ENCODE assay signal across 21 mouse cellular contexts in genomic region chr14:119815616-119816015, GRCm38 (mm10).
"Had no signal": no experiment of that assay in that cellular context is flagged by ENCODE, and none has a peak within 500 bp of the region (broad histone marks: within the 10 kb centered on the region; RNA-seq: fewer than 3 reads in every experiment).

No protein-coding gene starts in this region.

- H3K36me3 ChIP-seq: limb, embryonic 12.5 days; limb, embryonic 15.5 days; liver, embryonic 13.5 days; midbrain, embryonic 12.5 days; midbrain, embryonic 15.5 days; neural tube, embryonic 12.5 days; neural tube, embryonic 15.5 days; stomach, embryonic 15.5 days had no signal

- H3K9me3 ChIP-seq: limb, embryonic 12.5 days; limb, embryonic 15.5 days; liver, embryonic 13.5 days; midbrain, embryonic 12.5 days; midbrain, embryonic 15.5 days; neural tube, embryonic 12.5 days; neural tube, embryonic 15.5 days; stomach, embryonic 15.5 days had no signal

- H3K9ac ChIP-seq: limb, embryonic 12.5 days; limb, embryonic 15.5 days; liver, embryonic 13.5 days; midbrain, embryonic 12.5 days; midbrain, embryonic 15.5 days; neural tube, embryonic 12.5 days; neural tube, embryonic 15.5 days; stomach, embryonic 15.5 days had no signal

- ATAC-seq: midbrain, embryonic 15.5 days had no signal

- H3K4me1 ChIP-seq: limb, embryonic 12.5 days; limb, embryonic 15.5 days; liver, embryonic 13.5 days; neural tube, embryonic 12.5 days; neural tube, embryonic 15.5 days; stomach, embryonic 15.5 days had no signal

- H3K4me2 ChIP-seq: limb, embryonic 12.5 days; limb, embryonic 15.5 days; liver, embryonic 13.5 days; midbrain, embryonic 12.5 days; midbrain, embryonic 15.5 days; neural tube, embryonic 12.5 days; neural tube, embryonic 15.5 days; stomach, embryonic 15.5 days had no signal

- DNase-seq: kidney, adult 2 months; kidney, postnatal 10 days; kidney, postnatal 36 days; layer of hippocampus, postnatal 36 days; left cerebral cortex, postnatal 4 days; liver, embryonic 13.5 days; lung, adult 2 months; lung, postnatal 14 days; lung, postnatal 4 days; retina, postnatal 1 day; right cerebral cortex, postnatal 25 days; spleen, adult 18-20 months; thymus, postnatal 25 days had no signal

- H3K4me3 ChIP-seq: left cerebral cortex, adult 2 months; limb, embryonic 12.5 days; limb, embryonic 15.5 days; liver, embryonic 13.5 days; midbrain, embryonic 12.5 days; midbrain, embryonic 15.5 days; neural tube, embryonic 12.5 days; neural tube, embryonic 15.5 days; stomach, embryonic 15.5 days had no signal

- H3K27ac ChIP-seq: left cerebral cortex, adult 2 months; limb, embryonic 12.5 days; limb, embryonic 15.5 days; liver, embryonic 13.5 days; midbrain, embryonic 12.5 days; midbrain, embryonic 15.5 days; neural tube, embryonic 12.5 days; neural tube, embryonic 15.5 days; stomach, embryonic 15.5 days had no signal

- H3K27me3 ChIP-seq: limb, embryonic 15.5 days; liver, embryonic 13.5 days; midbrain, embryonic 12.5 days; midbrain, embryonic 15.5 days; neural tube, embryonic 12.5 days; neural tube, embryonic 15.5 days; stomach, embryonic 15.5 days had no signal
